Mouse (Mus musculus): ENCODE results near the gene Wbp2.

Gene Wbp2

DNA sequence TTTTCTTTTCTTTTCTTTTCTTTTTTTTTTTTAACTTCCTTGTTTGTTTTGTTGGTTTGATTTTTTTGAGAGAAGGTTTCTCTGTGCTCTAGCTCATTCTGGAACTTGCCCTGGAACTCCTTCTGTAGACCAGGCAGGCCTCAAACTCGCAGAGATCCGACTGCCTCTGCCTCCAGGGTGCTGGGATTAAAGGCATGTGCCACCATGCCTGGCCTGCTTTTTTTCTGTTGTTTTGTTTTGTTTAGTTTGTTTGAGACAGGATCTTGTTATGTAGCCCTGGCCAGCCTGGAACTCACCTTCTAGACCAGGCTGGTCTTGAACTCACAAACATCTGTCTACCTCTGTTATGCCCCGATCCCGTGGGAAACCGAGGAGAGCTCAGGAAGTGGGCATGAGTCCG, 2.8 kb upstream of the Wbp2 start:
- no peak for DNase-seq (ENCODE audit: low spot score in 2 of 2)

DNA sequence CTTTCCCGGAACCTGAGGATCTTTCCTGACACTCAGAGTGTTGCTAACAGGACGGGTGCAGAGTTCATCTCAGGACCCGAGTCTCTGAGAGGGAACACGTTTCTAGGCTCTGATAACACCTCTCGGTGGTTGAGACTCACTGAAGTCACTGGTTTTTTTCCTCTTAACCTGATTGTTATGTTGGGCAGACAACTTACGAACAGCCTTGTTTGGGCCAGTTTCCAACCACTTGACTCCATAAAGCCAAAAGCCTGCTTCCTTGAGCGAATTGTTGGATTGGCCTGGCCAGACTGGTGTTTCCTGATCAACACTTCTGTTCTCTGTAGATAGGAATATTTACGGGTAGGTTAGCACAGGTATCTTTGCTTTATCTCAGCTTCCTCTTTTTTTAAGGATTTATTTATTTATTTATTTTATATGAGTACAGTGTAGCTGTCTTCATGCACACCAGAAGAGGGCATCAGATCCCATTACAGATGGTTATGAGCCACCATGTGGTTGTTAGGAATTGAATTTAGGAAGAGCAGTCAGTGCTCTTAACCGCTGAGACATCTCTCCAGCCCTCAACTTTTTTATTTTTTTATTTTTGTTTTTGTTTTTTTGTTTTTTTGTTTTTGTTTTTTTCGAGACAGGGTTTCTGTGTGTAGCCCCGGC, 2.1 kb upstream of the Wbp2 start:
- no peak for DNase-seq (ENCODE audit: low spot score in 2 of 2)

DNA sequence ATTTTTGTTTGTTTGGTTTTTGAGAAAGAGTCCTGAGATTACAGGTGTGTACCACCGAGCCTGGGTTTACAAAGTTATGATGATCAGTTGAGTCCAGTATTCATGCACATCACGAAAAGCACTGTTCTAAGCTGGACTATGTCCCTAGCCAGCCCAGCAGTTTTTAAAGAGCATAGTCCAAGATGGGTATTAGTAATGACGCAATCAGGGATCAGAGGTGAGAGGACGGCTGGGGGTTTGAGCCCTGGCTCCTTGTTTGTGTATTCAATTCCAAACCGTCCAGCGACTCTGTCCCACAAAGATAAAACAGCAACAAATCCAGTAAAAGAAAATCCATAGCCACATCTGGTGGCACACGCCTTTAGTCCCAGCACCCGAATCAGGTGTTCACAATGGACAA, 1.4 kb upstream of the Wbp2 start:
- no peak for DNase-seq (ENCODE audit: low spot score in 2 of 2)

DNA sequence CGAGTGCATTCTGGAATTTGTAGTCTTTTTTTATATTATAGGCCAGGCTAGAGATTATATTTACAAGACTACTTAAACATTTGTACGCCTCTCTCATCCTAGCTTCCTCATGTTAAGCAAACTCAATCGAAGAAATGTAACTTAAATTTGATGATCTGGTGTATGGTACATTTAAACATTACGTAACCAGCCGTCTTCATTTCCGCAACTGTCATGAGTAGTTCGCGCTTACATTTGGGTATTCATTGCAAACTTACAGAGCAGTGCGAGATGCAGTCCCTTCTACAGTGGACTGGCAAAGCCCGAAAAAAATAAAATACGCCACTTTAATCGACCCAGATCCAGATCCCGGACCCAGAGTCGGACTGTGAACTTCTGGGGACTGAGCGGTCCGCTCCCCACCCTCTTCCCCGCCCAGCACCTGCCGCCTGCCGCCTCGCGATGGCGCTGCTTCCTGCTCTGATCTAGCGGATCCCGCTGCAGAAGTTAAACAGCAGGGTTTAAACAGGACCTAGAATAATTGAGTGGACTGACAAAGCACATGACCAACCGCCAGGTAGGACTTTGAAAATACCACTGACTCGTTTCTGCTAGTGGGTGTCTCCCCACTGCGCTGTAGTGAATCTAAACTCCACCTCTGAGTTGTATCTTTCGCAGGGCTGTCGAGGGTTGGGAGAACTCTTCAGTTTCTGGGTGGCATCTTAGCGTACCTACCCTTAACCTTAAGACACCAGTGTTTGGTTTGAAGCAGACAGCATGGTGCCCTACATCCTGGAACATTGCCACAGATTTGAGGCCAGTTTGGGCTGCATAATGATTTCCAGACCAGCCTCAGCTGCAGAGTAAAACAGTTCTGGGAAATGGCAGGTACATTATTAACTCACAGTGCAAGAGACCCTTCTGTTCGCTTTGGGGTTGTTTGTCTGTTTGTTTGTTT, 667 bp upstream of the Wbp2 start:
- peak; percentile 89 to 90 for DNase-seq (ENCODE audit: low spot score in 2 of 2)

DNA sequence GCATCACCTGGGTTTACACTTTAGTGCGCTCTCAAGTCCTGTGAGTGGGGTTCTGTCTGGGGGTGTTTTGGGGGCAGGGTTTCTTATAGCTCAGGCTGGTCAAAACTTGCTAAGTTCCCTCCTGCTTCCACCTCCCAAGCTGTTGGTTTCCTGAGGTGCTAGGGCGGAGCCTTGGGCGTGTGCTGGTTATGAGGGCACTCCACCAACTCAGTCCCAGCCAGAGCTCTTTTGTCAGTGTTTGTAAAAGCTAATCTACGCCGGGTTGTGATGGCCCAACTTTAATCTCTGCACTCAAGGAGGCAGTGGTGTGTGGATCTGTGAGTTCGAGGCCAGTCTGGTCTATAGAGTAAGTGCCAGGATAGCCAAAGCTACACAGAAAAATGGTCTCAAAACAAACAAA, 2.6 kb downstream of the Wbp2 start:
- DNase-seq (ENCODE audit: low spot score in 2 of 2): no peak

DNA sequence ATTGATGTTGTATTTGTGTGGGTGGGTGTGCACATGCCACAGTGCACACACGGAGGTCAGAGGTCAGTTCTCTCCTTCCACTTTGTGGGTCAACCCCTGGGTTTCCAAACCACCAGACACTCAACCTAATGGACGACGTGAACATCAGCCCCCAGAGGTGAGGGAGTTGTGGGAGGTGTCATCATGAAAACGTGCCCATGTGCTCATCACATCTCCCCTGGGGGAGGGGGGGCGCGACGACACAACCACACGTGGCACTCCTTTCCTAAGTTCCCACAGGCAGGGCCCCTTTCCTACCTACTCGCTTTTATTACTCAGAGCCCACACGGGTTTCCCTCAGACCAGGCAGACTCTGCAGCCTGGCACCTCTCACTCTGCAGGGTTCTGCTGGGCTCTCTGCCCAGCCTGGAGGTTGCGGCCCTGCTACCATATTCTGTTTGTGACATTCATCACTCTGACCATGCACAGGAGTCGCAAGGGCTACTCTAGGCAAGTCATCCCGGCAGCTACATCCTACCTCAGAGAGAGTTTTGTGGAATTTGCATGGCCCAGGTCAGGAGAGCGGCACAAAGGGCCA, 3.6 kb downstream of the Wbp2 start:
- no peak for DNase-seq (ENCODE audit: low spot score in 2 of 2)

DNA sequence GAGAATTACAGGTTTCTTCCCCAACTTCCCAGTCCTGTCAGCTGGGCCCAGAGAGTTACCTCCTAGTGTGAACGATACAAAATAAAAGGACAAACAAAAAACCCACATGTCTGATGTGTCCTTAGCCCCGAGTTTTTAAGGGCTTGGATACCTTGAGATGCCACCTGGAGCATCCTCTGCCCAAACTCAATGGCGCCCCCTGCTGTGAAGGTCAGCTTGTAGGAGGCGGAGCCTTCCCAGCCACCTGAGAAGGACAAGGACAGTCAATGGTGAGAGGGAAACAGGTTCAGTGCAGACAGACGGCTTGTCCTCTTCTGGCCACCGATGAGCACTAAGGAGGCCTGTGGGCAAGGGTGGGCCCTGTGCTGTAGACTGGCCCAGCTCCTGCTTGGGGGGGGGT, 5.7 kb downstream of the Wbp2 start:
- peak in 1 of 2 experiments; percentile 48 for DNase-seq (ENCODE audit: low spot score in 2 of 2)

DNA sequence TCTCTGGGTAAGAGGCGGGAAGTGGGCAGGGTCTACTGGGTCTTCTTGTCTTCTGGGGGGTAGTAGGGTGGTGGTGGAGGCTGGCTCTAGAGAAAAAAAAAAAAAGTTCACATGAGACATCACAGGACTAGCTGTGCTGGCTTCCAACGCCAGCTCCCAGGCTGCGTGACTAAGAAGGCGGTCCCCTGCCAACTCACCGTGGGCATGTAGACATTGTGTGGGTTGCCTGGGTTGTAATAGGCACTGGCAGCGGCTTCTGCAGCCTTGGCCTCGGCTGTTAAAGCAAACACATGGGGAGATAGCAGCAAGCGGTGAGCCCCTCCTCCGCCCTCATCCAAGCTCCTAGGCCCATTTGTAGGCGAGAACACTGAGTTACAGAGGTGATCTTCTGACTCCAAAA, 7.3 kb downstream of the Wbp2 start:
- DNase-seq (ENCODE audit: low spot score in 2 of 2): no peak

DNA sequence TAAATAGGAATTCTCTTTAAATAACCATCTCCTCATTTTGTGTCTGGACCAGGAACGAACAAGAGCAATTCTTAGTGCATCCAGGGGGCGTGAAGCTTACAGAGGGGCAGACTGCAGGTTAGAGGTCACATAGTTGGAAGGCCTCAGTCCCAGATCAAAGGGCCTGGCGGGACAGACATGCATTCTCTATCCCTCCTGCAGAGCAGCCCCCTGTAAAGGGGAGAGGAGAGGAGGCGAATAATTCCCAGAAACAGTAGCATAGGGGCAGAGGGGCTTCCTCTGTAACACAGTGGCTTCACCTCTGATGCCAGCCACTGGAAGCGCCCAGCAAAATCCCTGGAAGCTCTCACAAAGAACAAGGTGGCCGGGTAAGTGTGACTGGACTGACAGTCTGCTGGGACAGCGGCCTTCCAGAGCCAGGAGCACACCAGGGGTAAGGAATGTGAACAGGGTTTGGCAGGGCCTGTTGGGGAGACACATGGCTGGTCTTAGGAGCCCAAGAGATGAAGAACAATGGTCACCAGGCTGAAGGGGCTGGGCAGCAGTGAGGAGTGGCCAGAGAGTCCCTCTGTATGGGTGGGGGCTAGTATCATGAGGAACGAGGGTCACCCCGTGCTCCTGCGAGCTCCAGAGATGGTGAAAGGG, 8.0 kb downstream of the Wbp2 start:
- DNase-seq (ENCODE audit: low spot score in 2 of 2): no peak

DNA sequence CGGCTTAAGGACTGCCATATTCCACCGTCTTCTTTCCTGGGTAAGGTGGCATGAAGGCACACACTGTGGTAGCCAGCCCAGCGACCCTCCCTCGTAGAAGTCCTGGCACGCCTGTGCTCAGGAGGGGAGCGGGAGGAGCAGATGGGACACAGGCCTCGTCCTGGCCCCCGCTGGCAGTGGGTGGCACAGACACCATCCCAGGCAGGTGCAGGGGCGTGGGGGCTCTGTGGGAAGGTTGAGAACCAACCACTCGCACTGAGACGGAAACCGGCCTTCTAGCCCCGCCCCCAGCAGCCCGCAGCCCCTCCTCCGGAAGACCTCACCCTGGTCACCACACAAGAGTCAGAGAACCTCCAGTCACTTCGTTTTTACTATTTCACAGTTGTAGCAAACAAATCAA, 8.6 kb downstream of the Wbp2 start:
- peak in 1 of 2 experiments; percentile 66 for DNase-seq (ENCODE audit: low spot score in 2 of 2)

DNA sequence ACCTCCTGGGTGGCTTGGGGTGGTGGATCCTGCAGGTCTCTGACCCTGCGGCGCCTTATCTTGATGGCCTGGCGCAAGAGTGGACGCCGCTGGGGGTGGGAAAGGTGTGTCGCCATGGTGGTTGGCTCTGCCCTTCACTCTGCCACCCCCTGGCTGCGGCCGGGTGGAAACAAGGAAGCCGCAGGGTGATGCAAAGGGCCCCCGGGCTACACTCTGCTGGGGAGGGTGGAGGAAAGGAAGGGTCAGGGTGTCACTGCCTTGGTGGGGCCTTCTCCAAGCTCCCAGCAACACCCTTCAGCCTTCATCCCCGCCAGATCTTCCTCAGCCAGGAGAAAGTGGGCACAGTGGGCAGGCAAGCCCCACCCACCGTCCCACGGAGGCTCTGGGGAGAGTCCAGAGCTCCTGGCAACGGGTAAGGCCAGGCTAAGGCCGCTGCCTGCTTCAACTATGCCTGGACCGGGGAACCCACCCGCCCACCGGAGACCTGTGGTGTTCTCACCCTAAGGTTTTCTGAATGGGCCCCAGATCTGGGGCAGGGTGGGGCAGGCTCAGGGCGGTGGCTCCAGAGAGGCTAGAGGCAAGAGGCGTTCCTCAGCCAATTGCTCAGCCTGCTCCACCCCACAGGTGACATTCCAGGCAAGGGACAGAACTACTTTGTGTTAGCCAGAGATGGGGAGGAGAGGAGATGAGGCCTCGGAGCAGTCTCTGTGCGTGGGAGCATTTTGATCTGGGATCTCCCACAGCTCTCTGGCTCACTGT, 9.2 kb downstream of the Wbp2 start, which contains the start of gene Unc13d:
Unc13d (minus strand) TSS at position 516 of the 759 bp plus-strand sequence.
- DNase-seq (ENCODE audit: low spot score in 2 of 2): peak; percentile 40 to 60

DNA sequence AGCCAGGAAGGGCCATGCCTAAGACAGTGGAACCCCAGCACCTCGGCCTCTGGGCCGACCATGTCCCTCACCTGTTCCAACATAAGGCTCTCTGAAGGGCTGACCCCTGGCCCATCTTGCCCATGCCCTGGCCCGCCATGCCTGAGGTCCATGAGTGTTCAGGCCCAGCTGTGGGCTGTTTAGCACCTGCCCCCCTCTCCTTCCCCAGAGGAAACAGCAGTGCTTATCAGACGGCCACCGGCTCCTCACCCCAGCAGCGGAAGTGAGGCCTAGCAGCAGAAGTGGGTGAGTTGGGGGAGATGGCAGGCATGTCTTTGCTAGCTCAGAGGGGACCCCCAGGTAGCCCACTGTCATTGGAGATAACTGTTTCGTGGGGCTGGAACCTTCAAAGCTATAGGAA, 10.0 kb downstream of the Wbp2 start:
- no peak for DNase-seq (ENCODE audit: low spot score in 2 of 2)

DNA sequence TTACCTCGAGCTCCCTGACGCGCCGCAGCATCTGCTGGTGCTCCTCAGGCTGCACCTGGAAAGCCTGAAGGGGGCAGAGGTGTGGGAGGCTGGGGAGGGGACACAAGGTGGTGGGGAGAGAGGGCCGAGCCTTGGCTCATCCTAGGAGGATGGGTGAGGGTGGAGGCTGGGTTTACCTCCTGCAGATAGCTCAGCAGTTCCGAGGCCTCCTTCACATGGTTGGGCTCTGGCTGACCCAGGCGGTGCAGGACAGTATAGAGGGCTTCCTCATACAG, 10.6 kb downstream of the Wbp2 start:
- DNase-seq (ENCODE audit: low spot score in 2 of 2): no peak

DNA sequence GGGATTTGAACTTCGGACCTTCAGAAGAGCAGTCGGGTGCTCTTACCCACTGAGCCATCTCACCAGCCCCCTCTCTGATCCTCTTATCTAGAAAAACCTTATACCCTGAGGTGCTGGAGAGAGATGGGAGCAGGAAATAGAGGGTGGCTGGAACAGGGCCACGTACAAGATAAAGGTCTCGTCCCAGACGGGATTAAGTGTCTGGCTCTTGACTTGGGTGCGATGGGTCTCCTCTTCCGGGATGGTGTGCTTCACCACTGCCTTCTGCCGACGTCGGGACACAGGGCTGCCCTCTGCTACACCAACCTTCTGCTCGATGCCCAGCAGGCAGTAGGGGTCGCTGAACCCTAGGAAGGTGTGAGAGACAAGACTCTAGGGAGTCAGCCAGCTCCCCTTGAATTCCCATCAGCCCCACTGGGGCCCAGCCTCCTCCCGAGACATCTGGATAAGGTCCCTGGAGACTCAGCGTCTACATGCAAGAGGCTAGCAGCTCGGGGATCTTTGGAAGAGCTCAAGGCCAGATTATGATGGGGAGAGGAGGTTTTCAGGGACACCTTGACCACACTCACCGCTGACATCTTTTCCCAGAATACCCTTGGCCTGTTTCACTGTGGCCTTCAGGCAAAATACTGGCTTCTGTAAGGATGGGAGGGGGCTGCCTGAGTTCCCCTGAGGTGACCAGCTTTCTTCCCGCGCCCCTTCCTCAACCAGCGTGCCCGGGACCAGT, 11.1 kb downstream of the Wbp2 start:
- DNase-seq (ENCODE audit: low spot score in 2 of 2): no peak

DNA sequence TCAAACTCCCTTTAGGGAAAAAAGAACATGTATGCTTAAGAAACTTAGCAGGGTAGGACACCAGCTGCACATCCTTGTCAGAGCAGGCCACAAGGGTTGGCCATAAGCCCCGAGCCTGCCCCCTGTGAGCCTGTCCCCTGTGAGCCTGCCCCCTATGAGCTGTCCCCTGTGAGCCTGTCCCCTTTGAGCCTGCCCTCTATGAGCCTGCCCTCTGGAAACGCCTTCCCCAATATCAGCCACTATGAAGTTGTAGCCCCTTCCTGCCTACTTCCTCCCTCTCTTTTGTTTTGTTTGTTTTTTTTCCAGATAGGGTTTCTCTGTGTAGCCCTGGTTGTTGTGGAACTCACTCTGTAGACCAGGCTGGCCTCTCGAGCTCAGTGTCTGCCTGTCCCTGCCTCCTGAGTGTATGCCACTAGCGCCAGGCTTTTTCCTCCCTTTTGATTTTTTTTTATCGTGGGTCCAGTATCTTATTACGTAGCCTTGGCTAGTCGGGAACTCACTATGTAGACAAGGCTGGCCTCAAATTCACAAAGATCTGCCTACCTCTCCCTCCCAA, 12.3 kb downstream of the Wbp2 start:
- no peak for DNase-seq (ENCODE audit: low spot score in 2 of 2)

DNA sequence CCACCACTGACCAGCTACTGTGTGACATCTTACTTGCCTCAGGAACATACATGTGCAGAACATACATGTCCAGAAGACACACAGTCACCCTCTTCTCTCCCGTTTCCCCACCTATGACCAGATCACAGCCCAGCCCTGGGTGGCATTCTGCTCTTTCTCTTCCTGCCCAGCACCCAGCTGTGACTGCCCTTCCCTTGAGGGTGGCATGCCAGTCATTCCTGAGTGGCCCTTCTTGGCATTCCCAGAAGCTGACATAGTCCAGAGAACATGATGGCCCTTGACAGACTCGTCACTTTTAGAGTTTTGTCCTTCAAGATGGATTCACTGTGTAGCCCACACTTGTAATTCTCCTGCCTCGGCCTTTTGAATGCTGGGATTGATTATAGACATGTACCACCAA, 14.2 kb downstream of the Wbp2 start:
- no peak for DNase-seq (ENCODE audit: low spot score in 2 of 2)

DNA sequence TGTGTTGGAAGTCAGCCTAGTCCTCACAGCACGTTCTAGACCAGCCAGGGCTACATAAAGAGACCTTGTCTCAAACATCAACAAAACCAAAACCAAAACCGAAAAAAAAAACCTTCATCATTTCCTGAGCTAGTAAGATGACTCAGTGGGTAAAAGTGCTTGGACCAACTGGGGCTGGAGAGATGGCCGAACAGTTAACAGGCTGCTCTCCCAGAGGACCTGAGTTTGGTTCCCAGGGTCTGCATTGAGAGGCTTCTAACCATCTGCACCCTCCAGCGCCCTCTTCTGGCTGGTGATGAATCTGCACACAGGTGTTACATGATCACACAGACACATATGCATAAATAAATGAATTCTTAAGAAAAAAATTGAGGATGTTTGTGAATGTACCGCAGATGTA, 15.3 kb downstream of the Wbp2 start:
- DNase-seq (ENCODE audit: low spot score in 2 of 2): no peak

DNA sequence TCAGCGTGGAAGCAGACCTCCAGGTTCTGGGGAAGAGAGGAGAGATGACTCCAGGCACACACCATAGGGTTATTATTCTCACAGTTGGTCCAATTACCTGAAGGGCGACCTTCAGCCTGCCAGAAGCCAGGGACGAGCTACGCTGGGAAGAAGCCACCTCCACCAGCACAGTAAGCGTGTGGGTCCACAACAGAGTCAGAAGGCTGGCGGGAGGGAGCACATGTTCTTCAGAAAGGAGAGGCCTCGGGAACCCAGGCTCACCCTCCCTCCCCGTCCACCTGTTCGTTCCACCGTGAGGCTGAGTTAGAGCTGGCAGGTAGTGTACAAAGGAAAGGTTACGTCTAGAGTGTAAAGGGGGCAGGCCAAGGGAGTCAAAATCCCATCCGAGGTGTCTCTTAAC, 21.4 kb downstream of the Wbp2 start:
- no peak for DNase-seq (ENCODE audit: low spot score in 2 of 2)

DNA sequence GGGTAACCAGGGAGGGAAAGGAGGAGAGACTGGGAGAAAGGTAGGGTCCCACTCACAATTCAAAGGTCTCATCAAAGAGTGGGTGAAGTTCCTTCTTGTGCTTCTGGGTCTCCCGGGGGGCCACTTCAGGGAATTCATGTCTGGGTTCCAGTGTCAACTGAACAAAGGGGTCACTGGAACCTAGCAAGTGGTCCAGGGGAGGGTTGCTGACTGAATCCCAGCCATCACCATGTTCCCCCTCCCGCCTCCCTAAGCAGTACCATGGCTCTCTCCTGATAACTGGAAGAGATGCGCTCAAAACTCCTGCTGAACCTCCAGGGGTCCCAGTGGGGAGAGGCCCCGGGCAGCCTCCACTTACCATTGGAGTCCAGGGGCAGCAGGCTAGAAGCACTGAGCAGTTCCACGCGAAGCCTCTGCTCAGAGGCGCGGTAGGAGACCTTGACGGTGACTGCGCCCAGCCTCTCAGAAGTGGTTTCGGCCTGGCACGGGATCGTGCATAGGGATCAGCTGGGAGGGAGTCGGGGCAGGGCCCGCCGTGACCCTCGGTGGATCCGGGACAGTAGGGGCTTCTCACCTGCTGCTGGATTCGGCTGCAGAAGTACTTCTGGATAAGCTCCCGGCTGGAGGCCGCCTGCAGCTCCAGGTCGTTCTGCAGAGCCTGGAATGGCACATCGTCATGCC, 22.5 kb downstream of the Wbp2 start:
- DNase-seq (ENCODE audit: low spot score in 2 of 2): no peak

DNA sequence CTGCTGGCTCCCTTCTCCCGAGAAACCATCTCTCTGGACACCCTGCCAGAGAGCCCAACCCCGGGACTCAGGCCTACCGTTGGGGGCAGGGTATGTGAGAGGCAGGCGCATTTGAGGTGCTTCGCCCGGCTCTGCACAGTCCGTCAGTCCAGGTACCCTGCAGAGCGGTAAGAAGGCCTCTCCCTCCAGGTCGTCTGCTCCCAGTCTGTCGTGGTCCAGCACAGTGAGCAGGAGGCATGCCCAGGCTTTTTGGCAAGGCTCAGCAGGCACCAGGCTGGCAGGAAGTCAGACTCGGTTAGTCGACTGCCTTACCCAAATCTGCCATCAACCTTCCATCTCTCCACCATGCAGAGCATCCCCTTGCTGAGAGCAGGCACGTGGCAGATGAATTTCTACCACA, 23.2 kb downstream of the Wbp2 start:
- no peak for DNase-seq (ENCODE audit: low spot score in 2 of 2)

Measured in urinary bladder, postnatal 36 days (tissue).